Mouse (Mus musculus) brain, embryonic 18.5 days (tissue): Measurements from ENCODE around the gene Gm17660.
"Not testable (repeated sequence)": the region's sequence is repeated elsewhere in the genome, so short reads cannot be mapped to it uniquely, and the experiment has no call there.

Experiments used
- DNase-seq: peaks from one replicate; pipeline ENCODE4 v3.0.0-alpha.2; 2012; ENCODE audit warnings: low read depth, low spot score

Gm17660 gene

GRCm38 (mm10) chr5:104042906-104043305 is 34.5 kb downstream of the Gm17660 start:
- DNase-seq = no peak

- DNase-seq = no peak
These were observed 38.1 kb downstream of the Gm17660 start for GRCm38 (mm10) chr5:104039154-104039932.

GRCm38 (mm10) chr5:104036686-104037085 is 40.7 kb downstream of the Gm17660 start:
- DNase-seq = no peak

- DNase-seq = no peak
These were observed 41.6 kb downstream of the Gm17660 start for GRCm38 (mm10) chr5:104035824-104036223.

- DNase-seq = no peak
These were observed 42.3 kb downstream of the Gm17660 start for GRCm38 (mm10) chr5:104035066-104035465.

- DNase-seq = no peak
These were observed 44.8 kb downstream of the Gm17660 start for GRCm38 (mm10) chr5:104032434-104033097.

- no peak for DNase-seq
These were observed 52.1 kb downstream of the Gm17660 start for GRCm38 (mm10) chr5:104025245-104025854.

GRCm38 (mm10) chr5:104024762-104025161 is 52.6 kb downstream of the Gm17660 start:
- no peak for DNase-seq

GRCm38 (mm10) chr5:104024193-104024592 is 53.2 kb downstream of the Gm17660 start:
- not testable (repeated sequence) for DNase-seq

GRCm38 (mm10) chr5:104023289-104024020 is 54.0 kb downstream of the Gm17660 start:
- DNase-seq = no peak

- DNase-seq = no peak
These were observed 54.9 kb downstream of the Gm17660 start for GRCm38 (mm10) chr5:104022558-104022957.

GRCm38 (mm10) chr5:104021597-104022378 is 55.6 kb downstream of the Gm17660 start, which contains the start of gene Hsd17b11:
Gene Hsd17b11 (minus strand): TSS chr5:104021919.
- DNase-seq = peak; percentile 32
